Mouse (Mus musculus): ENCODE measurements around the gene Fan1. TPM values are rescaled to one million over a fixed set of nuclear protein-coding genes. Genes with fewer than 3 reads are reported as not detected.

Gene Fan1
- 0.04 and 0.05 TPM in 2 replicates for polyA plus RNA-seq (2012)

DNA sequence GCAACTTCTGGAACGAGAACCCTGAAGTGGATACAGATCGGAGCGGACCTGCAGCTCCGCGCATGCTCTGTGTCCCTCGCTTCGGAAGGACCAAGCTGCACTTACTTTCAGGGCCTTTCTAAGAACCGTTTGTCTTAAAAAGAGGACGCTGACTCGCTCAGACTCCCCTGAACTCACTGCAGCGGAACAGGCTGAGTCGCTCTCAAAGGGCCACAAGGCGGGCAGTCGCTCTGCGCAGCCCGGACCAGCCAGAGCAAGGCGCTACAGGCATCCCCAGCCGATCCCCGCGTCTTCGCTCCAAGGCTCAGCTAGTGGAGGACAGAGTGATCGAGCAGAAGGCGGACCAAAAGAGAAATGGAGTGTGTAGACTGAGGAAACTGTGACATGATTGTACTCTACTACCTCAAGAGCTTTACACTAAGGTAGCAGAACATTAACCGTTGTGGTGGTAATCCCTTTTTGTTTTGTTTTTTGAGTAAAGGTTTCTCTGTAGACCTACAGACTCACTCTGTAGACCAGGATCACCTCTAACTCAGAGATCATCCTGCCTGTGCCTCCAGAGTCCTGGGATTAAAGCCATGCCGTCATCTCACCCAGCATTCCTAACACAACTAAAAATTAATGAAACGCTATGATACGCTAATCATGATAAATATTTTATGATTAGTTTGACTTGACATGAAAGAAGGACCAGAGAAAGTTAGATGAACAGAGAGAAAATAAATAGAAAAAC lies at the start of gene Fan1:
Fan1 (minus strand) TSS at position 266 of the 733 bp plus-strand sequence.
- no peaks in the 10 kb centered on the region for H3K27me3 ChIP-seq (ENCODE audit: control insufficient read depth)
- peak within 1 kb of the TSS; percentile 92 for H3K4me3 ChIP-seq (replicated peaks)
- H3K9me3 ChIP-seq (ENCODE audit: control insufficient read depth, low read length), result no peaks in the 10 kb centered on the region
- H3K36me3 ChIP-seq (ENCODE audit: control insufficient read depth), result peaks cover 56% of the 10 kb centered on the region
- TF ChIP-seq TAL1 (IDR thresholded peaks at IDR 0.05; ENCODE audit: low read length) (no peak), GATA1 (IDR thresholded peaks at IDR 0.05; ENCODE audit: low read length) (no peak)
- H3K4me1 ChIP-seq (ENCODE audit: control insufficient read depth), result peaks cover 16% of the 10 kb centered on the region

DNA sequence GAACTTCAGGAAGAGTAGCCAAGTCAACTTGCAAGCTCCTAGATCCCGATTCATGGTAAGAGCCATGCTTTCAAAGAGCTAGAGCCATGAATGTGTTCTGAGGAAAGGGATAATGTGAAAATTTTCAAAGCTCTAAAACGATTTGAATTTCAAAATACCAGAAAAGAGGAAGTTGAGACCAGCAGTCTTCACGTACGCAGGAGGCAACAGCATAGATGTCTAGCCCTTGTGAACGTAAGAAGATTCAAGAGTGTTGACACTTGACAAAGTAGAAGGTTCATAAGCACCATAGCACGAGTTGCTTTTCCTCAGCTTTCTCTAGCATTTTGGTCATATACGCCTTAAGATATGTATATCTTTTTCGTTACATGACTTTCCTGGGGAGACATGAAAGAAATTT lies 30.1 kb upstream of the Fan1 start:
- H3K27me3 ChIP-seq (ENCODE audit: control insufficient read depth), result no peaks in the 10 kb centered on the region
- TF ChIP-seq TAL1 (IDR thresholded peaks at IDR 0.05; ENCODE audit: low read length), result no peak
- no peak for TF ChIP-seq GATA1 (IDR thresholded peaks at IDR 0.05; ENCODE audit: low read length)
- H3K4me3 ChIP-seq (replicated peaks), result no peak overlapping the region
- peaks cover 2% of the 10 kb centered on the region for H3K36me3 ChIP-seq (ENCODE audit: control insufficient read depth)
- H3K4me1 ChIP-seq (ENCODE audit: control insufficient read depth), result no peaks in the 10 kb centered on the region
- H3K9me3 ChIP-seq (ENCODE audit: control insufficient read depth, low read length), result no peaks in the 10 kb centered on the region

DNA sequence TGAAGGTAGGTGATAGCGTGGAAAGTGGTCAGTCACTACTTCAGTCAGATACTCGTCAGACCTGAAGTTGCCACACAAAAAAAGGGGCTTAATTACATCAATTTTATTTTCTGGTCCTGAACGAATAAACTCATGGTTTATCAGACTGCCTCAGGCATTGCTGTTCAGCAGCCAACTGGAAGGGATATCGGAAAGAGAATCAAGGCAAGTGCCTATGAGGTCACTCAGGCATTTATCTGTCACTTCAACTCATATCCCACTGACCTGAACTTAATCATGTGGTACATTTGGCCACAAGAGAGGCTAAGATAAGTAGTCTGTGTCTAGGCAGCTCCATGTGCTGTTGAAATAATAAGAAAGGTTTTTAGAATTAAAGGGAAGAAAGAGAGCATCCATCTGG lies 28.6 kb upstream of the Fan1 start:
- peaks cover 2% of the 10 kb centered on the region for H3K36me3 ChIP-seq (ENCODE audit: control insufficient read depth)
- no peaks in the 10 kb centered on the region for H3K4me1 ChIP-seq (ENCODE audit: control insufficient read depth)
- H3K9me3 ChIP-seq (ENCODE audit: control insufficient read depth, low read length), result no peaks in the 10 kb centered on the region
- no peak for TF ChIP-seq GATA1 (IDR thresholded peaks at IDR 0.05; ENCODE audit: low read length)
- TF ChIP-seq TAL1 (IDR thresholded peaks at IDR 0.05; ENCODE audit: low read length), result no peak
- no peak overlapping the region for H3K4me3 ChIP-seq (replicated peaks)
- no peaks in the 10 kb centered on the region for H3K27me3 ChIP-seq (ENCODE audit: control insufficient read depth)

DNA sequence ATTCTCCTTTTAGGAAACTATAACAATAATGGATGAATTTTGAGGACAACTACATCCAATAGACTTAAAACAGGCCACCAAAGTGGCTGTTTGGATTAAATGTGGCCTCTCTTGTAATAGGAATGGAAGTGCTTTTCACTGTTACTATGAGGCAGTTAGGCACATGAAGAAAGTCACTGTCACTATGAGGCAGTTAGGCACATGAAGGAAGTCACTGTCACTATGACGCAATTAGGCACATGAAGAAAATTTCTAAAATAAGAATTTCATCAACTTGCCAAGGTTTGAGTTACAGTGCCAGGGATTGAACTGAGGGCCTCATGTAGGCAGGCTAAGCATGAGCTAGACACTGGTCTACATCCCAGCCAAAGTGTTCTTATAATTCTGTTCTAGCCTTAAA lies 26.8 kb upstream of the Fan1 start:
- Histone ChIP-seq H3K9me3 (ENCODE audit: control insufficient read depth, low read length) (no peaks in the 10 kb centered on the region), H3K4me3 (replicated peaks) (no peak overlapping the region), H3K27me3 (ENCODE audit: control insufficient read depth) (no peaks in the 10 kb centered on the region), H3K36me3 (ENCODE audit: control insufficient read depth) (peaks cover 2% of the 10 kb centered on the region), H3K4me1 (ENCODE audit: control insufficient read depth) (no peaks in the 10 kb centered on the region)
- TF ChIP-seq TAL1 (IDR thresholded peaks at IDR 0.05; ENCODE audit: low read length) (no peak), GATA1 (IDR thresholded peaks at IDR 0.05; ENCODE audit: low read length) (no peak)

DNA sequence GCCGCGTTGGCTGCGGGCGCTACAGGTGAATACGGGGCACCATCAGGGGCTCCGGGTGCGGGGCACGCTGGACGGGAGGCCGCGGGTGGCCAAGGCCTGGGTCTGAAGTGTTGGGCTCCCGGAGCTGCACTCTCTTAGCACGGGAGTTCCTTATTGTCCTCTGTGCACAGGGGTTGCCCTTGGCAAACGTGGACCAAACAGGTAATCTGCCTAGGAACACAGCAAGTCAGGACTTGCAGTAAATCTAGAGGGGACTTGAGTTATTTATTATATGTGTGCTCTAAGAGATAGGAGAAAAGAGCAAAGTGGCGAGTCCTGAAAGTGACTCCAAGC lies 18.9 kb upstream of the Fan1 start:
- TF ChIP-seq GATA1 (IDR thresholded peaks at IDR 0.05; ENCODE audit: low read length), result no peak
- TF ChIP-seq TAL1 (IDR thresholded peaks at IDR 0.05; ENCODE audit: low read length), result no peak
- Histone ChIP-seq H3K9me3 (ENCODE audit: control insufficient read depth, low read length) (no peaks in the 10 kb centered on the region), H3K27me3 (ENCODE audit: control insufficient read depth) (no peaks in the 10 kb centered on the region), H3K36me3 (ENCODE audit: control insufficient read depth) (peaks cover 20% of the 10 kb centered on the region), H3K4me3 (replicated peaks) (peak overlapping the region; percentile 70), H3K4me1 (ENCODE audit: control insufficient read depth) (peaks cover 24% of the 10 kb centered on the region)

DNA sequence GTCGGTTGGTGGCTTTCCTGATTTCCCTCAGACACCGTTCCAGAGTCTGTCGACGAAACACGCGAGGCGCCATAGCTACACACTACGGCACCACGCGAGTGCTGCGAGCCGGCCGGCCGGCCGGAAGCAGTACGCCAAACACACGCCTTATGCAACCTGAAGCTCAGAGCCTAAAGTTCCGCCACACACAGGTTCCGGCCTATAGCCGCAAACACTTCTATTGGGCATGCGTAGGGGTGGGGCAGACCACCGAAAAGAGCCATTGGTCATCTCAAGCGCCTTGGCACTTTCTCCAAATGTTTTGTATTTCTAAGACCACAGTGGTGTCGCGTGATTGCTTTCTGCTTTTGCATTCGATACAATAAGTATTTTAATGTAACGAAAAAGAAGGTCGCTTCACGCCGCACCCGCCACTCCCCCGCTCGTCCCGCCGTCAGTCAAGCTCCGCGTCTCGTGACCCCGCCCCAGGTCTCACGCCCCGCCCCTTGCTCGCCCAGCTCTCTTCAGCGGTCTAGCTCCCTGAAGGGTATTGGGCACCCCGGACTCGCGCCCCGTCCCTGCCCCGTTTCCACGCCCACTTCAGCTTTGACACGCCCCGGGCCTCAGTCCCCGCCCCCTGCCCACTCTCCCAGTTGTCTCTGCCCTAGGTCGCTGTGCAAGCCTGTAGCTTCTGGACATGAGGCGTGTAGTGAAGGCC lies 18.4 kb upstream of the Fan1 start, which contains the start of the genes Mphosph10 and Mcee:
Mphosph10 (minus strand) TSS at position 147 of the 697 bp plus-strand sequence.
Mcee (plus strand) TSS at position 486 of the 697 bp plus-strand sequence.
- H3K4me1 ChIP-seq (ENCODE audit: control insufficient read depth), result peaks cover 24% of the 10 kb centered on the region
- no peaks in the 10 kb centered on the region for H3K27me3 ChIP-seq (ENCODE audit: control insufficient read depth)

DNA sequence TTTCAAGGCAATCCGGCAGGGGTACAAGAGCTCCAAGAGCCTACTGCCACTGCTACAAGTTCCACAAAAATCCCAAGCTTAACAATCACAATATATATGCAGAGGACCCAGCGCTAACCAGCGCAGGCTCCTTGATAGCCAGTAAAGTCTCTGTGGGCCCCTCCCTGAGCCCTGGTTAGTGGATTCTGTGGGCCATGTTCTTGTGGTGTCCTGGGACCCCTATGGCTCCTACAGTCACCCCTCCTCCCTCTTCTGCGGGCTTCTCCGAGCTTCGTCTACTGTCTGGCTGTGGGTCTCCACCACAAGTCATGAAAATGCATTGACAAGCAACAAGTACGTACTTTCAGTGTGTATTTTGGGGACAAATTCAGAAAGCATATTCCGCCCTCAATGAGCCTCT lies 17.6 kb upstream of the Fan1 start:
- H3K4me1 ChIP-seq (ENCODE audit: control insufficient read depth), result peaks cover 24% of the 10 kb centered on the region
- no peaks in the 10 kb centered on the region for H3K27me3 ChIP-seq (ENCODE audit: control insufficient read depth)
- no peak for TF ChIP-seq TAL1 (IDR thresholded peaks at IDR 0.05; ENCODE audit: low read length)
- no peak for TF ChIP-seq GATA1 (IDR thresholded peaks at IDR 0.05; ENCODE audit: low read length)
- peak overlapping the region; percentile 70 for H3K4me3 ChIP-seq (replicated peaks)
- peaks cover 33% of the 10 kb centered on the region for H3K36me3 ChIP-seq (ENCODE audit: control insufficient read depth)
- no peaks in the 10 kb centered on the region for H3K9me3 ChIP-seq (ENCODE audit: control insufficient read depth, low read length)

More for the DNA sequence above, 18.4 kb upstream of the Fan1 start, which contains the start of the genes Mphosph10 and Mcee:
- Histone ChIP-seq H3K9me3 (ENCODE audit: control insufficient read depth, low read length) (no peaks in the 10 kb centered on the region), H3K36me3 (ENCODE audit: control insufficient read depth) (peaks cover 25% of the 10 kb centered on the region), H3K4me3 (replicated peaks) (peak within 1 kb of the TSS; percentile 70)
- TF ChIP-seq GATA1 (IDR thresholded peaks at IDR 0.05; ENCODE audit: low read length) (no peak), TAL1 (IDR thresholded peaks at IDR 0.05; ENCODE audit: low read length) (no peak)

DNA sequence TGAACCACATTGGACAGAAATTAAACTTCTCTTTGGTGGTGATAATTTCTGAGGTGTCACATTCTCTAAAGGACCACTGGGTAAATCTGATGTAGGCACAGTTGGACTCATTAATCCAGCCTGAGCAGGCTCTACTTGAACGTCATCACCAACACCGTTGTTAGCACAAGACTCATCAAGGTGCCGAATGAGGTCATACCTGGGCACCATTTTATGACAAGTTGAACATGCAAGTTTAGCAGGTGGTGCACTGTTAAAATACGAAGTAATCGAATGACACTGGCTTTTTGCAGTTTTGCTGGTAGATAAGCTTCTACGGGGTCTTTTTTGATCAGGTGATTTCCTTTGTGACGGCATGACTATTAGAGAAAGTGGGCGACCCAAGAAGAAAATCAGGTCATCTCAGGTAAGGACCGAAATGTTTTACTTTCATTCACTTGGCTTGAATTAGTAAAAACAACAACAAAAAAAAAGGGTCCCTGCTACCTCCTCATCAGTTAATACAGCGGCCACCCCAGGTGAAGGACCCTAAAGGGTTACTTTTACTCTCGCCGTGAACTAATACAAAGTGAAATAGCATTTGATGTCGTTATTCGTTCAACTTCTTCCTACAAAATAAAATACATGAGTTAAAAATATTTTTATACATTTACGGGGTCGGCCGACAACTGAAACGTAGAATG lies 607 bp downstream of the Fan1 start:
- Histone ChIP-seq H3K4me1 (ENCODE audit: control insufficient read depth) (peaks cover 16% of the 10 kb centered on the region), H3K9me3 (ENCODE audit: control insufficient read depth, low read length) (no peaks in the 10 kb centered on the region), H3K27me3 (ENCODE audit: control insufficient read depth) (no peaks in the 10 kb centered on the region), H3K4me3 (replicated peaks) (peak overlapping the region; percentile 92), H3K36me3 (ENCODE audit: control insufficient read depth) (peaks cover 55% of the 10 kb centered on the region)
- TF ChIP-seq TAL1 (IDR thresholded peaks at IDR 0.05; ENCODE audit: low read length), result no peak
- TF ChIP-seq GATA1 (IDR thresholded peaks at IDR 0.05; ENCODE audit: low read length), result no peak

All from erythroblast, embryonic 14.5 days (primary cell).